Mouse (Mus musculus): ENCODE data around the gene Oat.

GRCm38 (mm10) chr7:132547126-132547525 lies 29.1 kb downstream of the Oat start:
- TF ChIP-seq CTCF (IDR thresholded peaks at IDR 0.05; ENCODE audit: borderline replicate concordance, control insufficient read depth, extremely low read depth, insufficient read depth, low read length, poor library complexity) (no peak), POLR2A (IDR thresholded peaks at IDR 0.05; ENCODE audit: control insufficient read depth, extremely low read depth, insufficient read depth, low read length, poor library complexity) (no peak)

All from thymus, adult 2 months (tissue).